Mouse (Mus musculus): ENCODE results near the gene Cga. TPM values are rescaled to one million over a fixed set of nuclear protein-coding genes. Genes with fewer than 3 reads are reported as not detected.
A peak's percentile ranks its signal among the peaks of the same experiment; 100 is the strongest.

Cga gene
- polyA plus RNA-seq, 1 experiment from 2014 or later = not detected

GRCm38 (mm10) chr4:34885631-34886351, 7.8 kb upstream of the Cga start:
- WGBS = 55% methylated on average over 9 of the region's 9 CpGs
- H3K9ac ChIP-seq (ENCODE audit: low read length) = peak overlapping the region; percentile 88; the same call in 1 of the 2 replicates
- H3K27ac ChIP-seq (ENCODE audit: low read length) = peak overlapping the region; percentile 95
- H3K27me3 ChIP-seq (ENCODE audit: control insufficient read depth, insufficient read depth, low read depth, low read length) = peaks cover 7% of the 10 kb centered on the region; the same call in 1 of the 2 replicates
- H3K4me2 ChIP-seq (ENCODE audit: low read depth, low read length) = peak overlapping the region; percentile 85
- peaks cover 21% of the 10 kb centered on the region for H3K4me1 ChIP-seq (replicated peaks; ENCODE audit: control insufficient read depth, insufficient read depth, low read length)
- peak overlapping the region; percentile 84 for H3K4me3 ChIP-seq (ENCODE audit: low read length)
- H3K36me3 ChIP-seq (ENCODE audit: control insufficient read depth, insufficient read depth, low read length) = no peaks in the 10 kb centered on the region
- H3K9me3 ChIP-seq (ENCODE audit: control insufficient read depth, low read length) = no peaks in the 10 kb centered on the region
- no peak for ATAC-seq (ENCODE audit: low read depth)

- peak overlapping the region; percentile 85 for H3K4me2 ChIP-seq (ENCODE audit: low read depth, low read length)
- ATAC-seq (ENCODE audit: low read depth) = peak; percentile 84
- peaks cover 10% of the 10 kb centered on the region for H3K27me3 ChIP-seq (ENCODE audit: control insufficient read depth, insufficient read depth, low read depth, low read length)
- WGBS = 1% methylated on average over 48 of the region's 48 CpGs
- H3K4me1 ChIP-seq (replicated peaks; ENCODE audit: control insufficient read depth, insufficient read depth, low read length) = peaks cover 14% of the 10 kb centered on the region
- peak overlapping the region; percentile 88 for H3K9ac ChIP-seq (ENCODE audit: low read length)
- H3K36me3 ChIP-seq (ENCODE audit: control insufficient read depth, insufficient read depth, low read length) = no peaks in the 10 kb centered on the region
- H3K9me3 ChIP-seq (ENCODE audit: control insufficient read depth, low read length) = no peaks in the 10 kb centered on the region
- H3K4me3 ChIP-seq (ENCODE audit: low read length) = peak overlapping the region; percentile 84
- H3K27ac ChIP-seq (ENCODE audit: low read length) = peak overlapping the region; percentile 95
Observed at GRCm38 (mm10) chr4:34886490-34887111, 7.0 kb upstream of the Cga start.

- WGBS = 17% methylated on average over 7 of the region's 7 CpGs
- no peak for ATAC-seq (ENCODE audit: low read depth)
- Histone ChIP-seq H3K4me1 (replicated peaks; ENCODE audit: control insufficient read depth, insufficient read depth, low read length) (peaks cover 11% of the 10 kb centered on the region), H3K4me2 (ENCODE audit: low read depth, low read length) (peak overlapping the region; percentile 85), H3K27ac (ENCODE audit: low read length) (peak overlapping the region; percentile 95; the same call in 1 of the 2 replicates), H3K27me3 (ENCODE audit: control insufficient read depth, insufficient read depth, low read depth, low read length) (peaks cover 10% of the 10 kb centered on the region), H3K9me3 (ENCODE audit: control insufficient read depth, low read length) (no peaks in the 10 kb centered on the region), H3K4me3 (ENCODE audit: low read length) (peak overlapping the region; percentile 84), H3K9ac (ENCODE audit: low read length) (peak overlapping the region; percentile 88), H3K36me3 (ENCODE audit: control insufficient read depth, insufficient read depth, low read length) (no peaks in the 10 kb centered on the region)
Observed at GRCm38 (mm10) chr4:34887295-34887694, 6.3 kb upstream of the Cga start.

DNA sequence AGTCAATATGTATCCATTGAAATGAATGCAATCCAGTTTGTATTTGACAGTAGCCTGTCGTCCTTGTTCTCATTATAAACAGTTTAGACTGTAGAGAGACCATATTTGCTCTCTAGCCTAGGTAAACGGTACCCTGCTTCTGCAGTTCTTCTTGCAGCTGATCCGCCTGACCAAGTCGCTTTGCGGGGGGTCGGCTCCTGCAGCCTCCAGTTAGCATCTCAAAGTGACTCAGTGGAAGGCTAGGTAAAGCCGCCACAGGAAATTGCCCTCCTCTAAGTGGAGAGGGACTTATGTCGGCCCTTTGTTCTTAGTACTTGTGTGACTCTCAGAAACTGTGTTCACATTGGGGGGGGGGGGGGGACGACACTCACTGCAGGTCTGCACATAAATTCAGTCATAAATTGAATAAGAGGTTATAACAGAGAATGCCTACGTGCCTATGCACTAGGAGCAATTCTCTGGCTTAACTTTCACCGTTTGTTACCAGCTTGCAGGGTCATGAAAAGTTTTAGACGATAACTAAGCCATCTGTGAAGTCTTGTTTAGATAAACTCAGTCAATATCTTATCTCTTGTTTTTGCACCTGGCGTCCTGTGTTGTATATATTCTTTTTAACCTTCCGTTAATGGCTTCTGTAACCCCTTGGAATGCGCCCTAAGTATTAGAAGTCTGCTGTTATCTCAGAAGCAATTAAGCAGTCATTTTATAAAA, 4.3 kb upstream of the Cga start:
- Histone ChIP-seq H3K4me3 (ENCODE audit: low read length) (no peak overlapping the region), H3K27ac (ENCODE audit: low read length) (no peak overlapping the region), H3K27me3 (ENCODE audit: control insufficient read depth, insufficient read depth, low read depth, low read length) (peaks cover 10% of the 10 kb centered on the region), H3K4me1 (replicated peaks; ENCODE audit: control insufficient read depth, insufficient read depth, low read length) (peaks cover 5% of the 10 kb centered on the region; the same call in 1 of the 2 replicates), H3K4me2 (ENCODE audit: low read depth, low read length) (no peak overlapping the region), H3K36me3 (ENCODE audit: control insufficient read depth, insufficient read depth, low read length) (no peaks in the 10 kb centered on the region), H3K9ac (ENCODE audit: low read length) (no peak overlapping the region), H3K9me3 (ENCODE audit: control insufficient read depth, low read length) (no peaks in the 10 kb centered on the region)
- 7% methylated on average over 15 of the region's 15 CpGs for WGBS
- no peak for ATAC-seq (ENCODE audit: low read depth)

- ATAC-seq (ENCODE audit: low read depth) = no peak
- Histone ChIP-seq H3K9me3 (ENCODE audit: control insufficient read depth, low read length) (no peaks in the 10 kb centered on the region), H3K9ac (ENCODE audit: low read length) (no peak overlapping the region), H3K27ac (ENCODE audit: low read length) (no peak overlapping the region), H3K36me3 (ENCODE audit: control insufficient read depth, insufficient read depth, low read length) (no peaks in the 10 kb centered on the region), H3K27me3 (ENCODE audit: control insufficient read depth, insufficient read depth, low read depth, low read length) (peaks cover 10% of the 10 kb centered on the region), H3K4me2 (ENCODE audit: low read depth, low read length) (no peak overlapping the region), H3K4me3 (ENCODE audit: low read length) (no peak overlapping the region), H3K4me1 (replicated peaks; ENCODE audit: control insufficient read depth, insufficient read depth, low read length) (peaks cover 5% of the 10 kb centered on the region; the same call in 1 of the 2 replicates)
- 16% methylated on average over 2 of the region's 2 CpGs for WGBS
Observed at GRCm38 (mm10) chr4:34889812-34890185, 3.8 kb upstream of the Cga start.

DNA sequence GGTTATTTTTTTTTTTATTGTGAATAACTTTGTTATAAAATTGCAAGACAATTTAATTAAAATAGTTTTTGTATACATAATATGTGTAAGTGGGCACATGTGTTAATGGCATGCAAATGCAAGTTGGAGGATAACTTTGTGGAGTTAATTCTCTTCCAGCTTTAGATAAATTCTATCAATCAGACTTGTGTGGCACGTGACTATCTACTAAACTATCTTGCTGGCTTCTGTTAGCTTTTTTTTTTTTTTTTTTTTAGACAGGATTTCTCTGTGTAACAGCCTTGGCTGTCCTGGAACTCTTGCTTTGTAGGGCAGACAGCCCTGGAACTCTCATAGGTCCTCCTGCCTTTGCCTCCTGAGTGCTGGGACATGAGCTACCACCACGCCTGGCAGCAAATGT, 4.9 kb downstream of the Cga start:
- ATAC-seq (ENCODE audit: low read depth) = no peak
- Histone ChIP-seq H3K4me2 (ENCODE audit: low read depth, low read length) (no peak overlapping the region), H3K27me3 (ENCODE audit: control insufficient read depth, insufficient read depth, low read depth, low read length) (no peaks in the 10 kb centered on the region), H3K9ac (ENCODE audit: low read length) (no peak overlapping the region), H3K4me1 (replicated peaks; ENCODE audit: control insufficient read depth, insufficient read depth, low read length) (no peaks in the 10 kb centered on the region), H3K27ac (ENCODE audit: low read length) (no peak overlapping the region), H3K4me3 (ENCODE audit: low read length) (no peak overlapping the region), H3K36me3 (ENCODE audit: control insufficient read depth, insufficient read depth, low read length) (no peaks in the 10 kb centered on the region), H3K9me3 (ENCODE audit: control insufficient read depth, low read length) (no peaks in the 10 kb centered on the region)
- 46% methylated on average over 2 of the region's 2 CpGs for WGBS

GRCm38 (mm10) chr4:34899322-34899721, 5.7 kb downstream of the Cga start:
- H3K27ac ChIP-seq (ENCODE audit: low read length) = no peak overlapping the region
- H3K9me3 ChIP-seq (ENCODE audit: control insufficient read depth, low read length) = no peaks in the 10 kb centered on the region
- no peaks in the 10 kb centered on the region for H3K27me3 ChIP-seq (ENCODE audit: control insufficient read depth, insufficient read depth, low read depth, low read length)
- H3K4me1 ChIP-seq (replicated peaks; ENCODE audit: control insufficient read depth, insufficient read depth, low read length) = no peaks in the 10 kb centered on the region
- H3K4me2 ChIP-seq (ENCODE audit: low read depth, low read length) = no peak overlapping the region
- no peak for ATAC-seq (ENCODE audit: low read depth)
- no peak overlapping the region for H3K4me3 ChIP-seq (ENCODE audit: low read length)
- no peak overlapping the region for H3K9ac ChIP-seq (ENCODE audit: low read length)
- H3K36me3 ChIP-seq (ENCODE audit: control insufficient read depth, insufficient read depth, low read length) = no peaks in the 10 kb centered on the region
- 78% methylated on average over 1 of the region's 1 CpGs for WGBS

DNA sequence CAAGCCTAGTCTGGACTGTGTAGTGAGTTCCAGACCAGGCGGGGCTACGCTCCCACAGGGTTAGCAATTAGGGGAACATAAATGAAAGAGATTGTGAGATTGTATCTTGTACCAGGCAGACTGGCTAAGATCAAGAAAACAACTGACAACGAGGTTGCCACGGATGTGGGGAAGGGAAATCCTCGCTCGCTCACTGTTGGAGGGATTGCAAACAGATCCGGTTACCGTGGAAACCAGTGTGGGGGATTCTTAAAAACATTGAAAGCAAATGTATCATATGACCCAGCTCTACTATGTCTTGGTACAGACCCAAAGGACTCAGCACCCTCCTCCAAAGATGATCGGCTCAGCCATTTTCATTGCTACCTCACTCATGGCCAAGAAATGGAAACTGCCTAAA, 6.6 kb downstream of the Cga start:
- WGBS = 54% methylated on average over 9 of the region's 9 CpGs
- Histone ChIP-seq H3K27ac (ENCODE audit: low read length) (no peak overlapping the region), H3K9me3 (ENCODE audit: control insufficient read depth, low read length) (no peaks in the 10 kb centered on the region), H3K4me1 (replicated peaks; ENCODE audit: control insufficient read depth, insufficient read depth, low read length) (no peaks in the 10 kb centered on the region), H3K27me3 (ENCODE audit: control insufficient read depth, insufficient read depth, low read depth, low read length) (no peaks in the 10 kb centered on the region), H3K9ac (ENCODE audit: low read length) (no peak overlapping the region), H3K36me3 (ENCODE audit: control insufficient read depth, insufficient read depth, low read length) (no peaks in the 10 kb centered on the region), H3K4me2 (ENCODE audit: low read depth, low read length) (no peak overlapping the region), H3K4me3 (ENCODE audit: low read length) (no peak overlapping the region)
- ATAC-seq (ENCODE audit: low read depth) = no peak

GRCm38 (mm10) chr4:34901166-34901565, 7.6 kb downstream of the Cga start:
- H3K9me3 ChIP-seq (ENCODE audit: control insufficient read depth, low read length) = no peaks in the 10 kb centered on the region
- ATAC-seq (ENCODE audit: low read depth) = no peak
- no peak overlapping the region for H3K27ac ChIP-seq (ENCODE audit: low read length)
- H3K4me2 ChIP-seq (ENCODE audit: low read depth, low read length) = no peak overlapping the region
- H3K4me1 ChIP-seq (replicated peaks; ENCODE audit: control insufficient read depth, insufficient read depth, low read length) = no peaks in the 10 kb centered on the region
- no peak overlapping the region for H3K4me3 ChIP-seq (ENCODE audit: low read length)
- no peak overlapping the region for H3K9ac ChIP-seq (ENCODE audit: low read length)
- WGBS = 69% methylated on average over 4 of the region's 4 CpGs
- H3K36me3 ChIP-seq (ENCODE audit: control insufficient read depth, insufficient read depth, low read length) = no peaks in the 10 kb centered on the region
- H3K27me3 ChIP-seq (ENCODE audit: control insufficient read depth, insufficient read depth, low read depth, low read length) = no peaks in the 10 kb centered on the region
